Mouse (Mus musculus): ENCODE results near the gene Gm867. TPM values are rescaled to one million over a fixed set of nuclear protein-coding genes. Genes with fewer than 3 reads are reported as not detected.

The Gm867 gene
- polyA plus RNA-seq, 1 experiment from 2014 or later = not detected

DNA sequence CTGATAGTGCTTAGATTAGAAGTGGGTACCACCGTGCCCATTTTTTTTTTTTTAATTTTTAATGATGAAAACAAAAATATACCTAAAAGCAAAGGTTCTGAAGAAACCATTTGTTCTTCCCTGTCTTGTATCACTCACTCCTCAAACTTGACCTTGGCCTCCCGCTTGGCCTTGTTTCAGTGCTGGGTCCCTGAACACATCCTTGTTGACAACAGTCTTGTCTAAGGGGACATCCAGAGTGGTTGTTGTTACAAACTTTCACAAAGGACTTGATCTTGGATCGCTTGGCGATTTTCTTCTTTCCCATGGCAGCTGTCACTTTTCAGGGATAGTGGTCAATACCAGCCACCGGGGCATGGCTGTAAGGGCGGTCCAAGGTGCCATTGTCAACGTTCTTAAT, 4.7 kb upstream of the Gm867 start:
- Histone ChIP-seq H3K27me3 (replicated peaks; ENCODE audit: control insufficient read depth, insufficient read depth, low read length) (no peaks in the 10 kb centered on the region), H3K4me1 (replicated peaks; ENCODE audit: control insufficient read depth, insufficient read depth, low read length) (no peaks in the 10 kb centered on the region), H3K27ac (ENCODE audit: low read depth, low read length) (no peak overlapping the region), H3K4me3 (ENCODE audit: low read depth, low read length) (no peak overlapping the region), H3K4me2 (replicated peaks; ENCODE audit: low read depth) (no peak overlapping the region), H3K9ac (ENCODE audit: low read depth, low read length) (no peak overlapping the region), H3K36me3 (ENCODE audit: control insufficient read depth, insufficient read depth) (no peaks in the 10 kb centered on the region), H3K9me3 (ENCODE audit: control insufficient read depth) (no peaks in the 10 kb centered on the region)
- no peak for TF ChIP-seq CTCF (IDR thresholded peaks at IDR 0.05; ENCODE audit: low read depth)
- WGBS = 96% methylated on average over 7 of the region's 7 CpGs
- ATAC-seq = no peak

DNA sequence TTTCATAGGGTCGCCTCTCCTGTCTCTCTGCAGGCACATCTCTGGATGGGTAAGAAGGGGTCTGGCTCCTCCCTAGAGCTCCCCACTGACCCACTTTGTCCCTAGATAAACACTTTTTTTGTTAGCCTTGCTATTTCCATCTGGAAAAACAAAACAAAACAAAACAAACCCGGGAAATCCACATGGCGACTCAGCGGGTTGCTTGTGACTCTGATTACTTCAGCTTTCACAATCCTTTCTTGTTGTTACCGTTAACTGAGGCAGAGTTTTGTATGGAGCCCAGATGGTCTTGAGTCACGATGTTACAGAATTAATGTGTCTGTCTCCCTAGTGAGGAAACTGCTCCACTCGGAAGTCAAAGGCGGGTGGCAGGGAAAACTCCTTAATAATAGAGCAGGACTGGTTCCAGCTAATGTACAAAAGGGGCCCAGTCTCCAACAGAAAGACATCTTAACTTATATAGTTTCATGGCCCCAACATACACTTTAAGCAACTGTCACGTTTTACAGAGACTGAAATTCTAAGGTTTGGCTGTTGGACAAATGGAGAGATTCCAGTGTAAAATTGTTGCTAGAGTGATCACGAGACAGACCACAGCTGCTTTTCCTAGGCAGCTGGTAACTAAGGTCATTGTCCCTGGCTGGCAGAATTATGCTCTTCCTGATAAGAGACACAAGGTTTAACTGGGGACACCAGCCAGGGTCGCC, 3.7 kb upstream of the Gm867 start:
- Histone ChIP-seq H3K27ac (ENCODE audit: low read depth, low read length) (no peak overlapping the region), H3K9me3 (ENCODE audit: control insufficient read depth) (no peaks in the 10 kb centered on the region), H3K4me1 (replicated peaks; ENCODE audit: control insufficient read depth, insufficient read depth, low read length) (no peaks in the 10 kb centered on the region), H3K36me3 (ENCODE audit: control insufficient read depth, insufficient read depth) (no peaks in the 10 kb centered on the region), H3K9ac (ENCODE audit: low read depth, low read length) (no peak overlapping the region), H3K4me3 (ENCODE audit: low read depth, low read length) (no peak overlapping the region), H3K27me3 (replicated peaks; ENCODE audit: control insufficient read depth, insufficient read depth, low read length) (no peaks in the 10 kb centered on the region), H3K4me2 (replicated peaks; ENCODE audit: low read depth) (0 out of 2 replicates have a peak overlapping the region, but pooled peaks have one; percentile 3)
- no peak for TF ChIP-seq CTCF (IDR thresholded peaks at IDR 0.05; ENCODE audit: low read depth)
- 37% methylated on average over 11 of the region's 11 CpGs for WGBS
- ATAC-seq = no peak

- TF ChIP-seq CTCF (IDR thresholded peaks at IDR 0.05; ENCODE audit: low read depth) = no peak
- H3K4me3 ChIP-seq (ENCODE audit: low read depth, low read length) = no peak within 1 kb of the TSS
- H3K9ac ChIP-seq (ENCODE audit: low read depth, low read length) = no peak within 1 kb of the TSS
- no peaks in the 10 kb centered on the region for H3K9me3 ChIP-seq (ENCODE audit: control insufficient read depth)
- H3K27ac ChIP-seq (ENCODE audit: low read depth, low read length) = no peak within 1 kb of the TSS
- no peaks in the 10 kb centered on the region for H3K4me1 ChIP-seq (replicated peaks; ENCODE audit: control insufficient read depth, insufficient read depth, low read length)
- H3K27me3 ChIP-seq (replicated peaks; ENCODE audit: control insufficient read depth, insufficient read depth, low read length) = no peaks in the 10 kb centered on the region
- 80% methylated on average over 15 of the region's 15 CpGs for WGBS
- H3K36me3 ChIP-seq (ENCODE audit: control insufficient read depth, insufficient read depth) = no peaks in the 10 kb centered on the region
- 0 out of 2 replicates have a peak within 1 kb of the TSS, but pooled peaks have one; percentile 3 for H3K4me2 ChIP-seq (replicated peaks; ENCODE audit: low read depth)
- no peak for ATAC-seq
Observed at GRCm38 (mm10) chr10:75942736-75943477, 2.4 kb upstream of the Gm867 start, which contains the start of gene Vpreb3. Gene Vpreb3 (plus strand): TSS chr10:75943057.

DNA sequence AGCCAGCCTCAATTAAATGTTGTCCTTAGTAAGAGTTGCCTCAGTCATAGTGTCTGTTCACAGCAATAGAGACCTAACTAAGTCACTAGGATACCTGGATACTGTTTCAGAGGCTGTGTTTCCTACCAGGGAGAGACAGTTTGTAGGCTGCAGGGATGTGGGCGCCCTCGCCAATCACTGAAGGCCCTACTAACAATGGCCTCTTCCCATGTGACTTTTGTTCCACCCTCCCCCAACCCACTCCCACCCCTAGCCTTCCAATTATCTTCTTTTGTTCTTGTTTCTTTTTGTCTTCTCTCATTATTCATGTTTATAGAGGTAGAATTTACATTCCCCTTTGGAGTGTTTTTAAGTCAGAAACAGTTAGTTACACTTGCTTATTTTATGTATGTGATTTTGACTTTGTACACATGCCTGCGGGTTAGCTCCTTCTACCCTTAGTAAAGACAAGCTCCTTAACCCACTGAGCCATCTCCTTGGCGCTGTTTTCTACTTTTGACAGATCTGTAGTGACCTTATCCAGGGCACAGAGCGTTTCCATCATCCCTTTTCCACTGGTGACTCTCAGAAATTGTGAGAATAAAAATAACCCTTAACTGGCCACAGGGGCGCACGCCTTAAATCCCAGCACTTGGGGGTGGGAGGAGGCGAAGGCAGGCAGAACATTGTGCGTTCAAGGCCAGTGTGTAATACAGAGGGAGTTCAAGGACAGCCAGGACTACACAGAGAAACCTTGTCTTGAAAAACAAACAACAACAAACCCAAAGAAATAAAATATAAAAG, 761 bp upstream of the Gm867 start:
- H3K4me1 ChIP-seq (replicated peaks; ENCODE audit: control insufficient read depth, insufficient read depth, low read length) = no peaks in the 10 kb centered on the region
- WGBS = 82% methylated on average over 9 of the region's 9 CpGs
- H3K27ac ChIP-seq (ENCODE audit: low read depth, low read length) = no peak overlapping the region
- TF ChIP-seq CTCF (IDR thresholded peaks at IDR 0.05; ENCODE audit: low read depth) = no peak
- H3K36me3 ChIP-seq (ENCODE audit: control insufficient read depth, insufficient read depth) = no peaks in the 10 kb centered on the region
- no peak for ATAC-seq
- no peaks in the 10 kb centered on the region for H3K9me3 ChIP-seq (ENCODE audit: control insufficient read depth)
- no peak overlapping the region for H3K4me3 ChIP-seq (ENCODE audit: low read depth, low read length)
- H3K4me2 ChIP-seq (replicated peaks; ENCODE audit: low read depth) = no peak overlapping the region
- H3K9ac ChIP-seq (ENCODE audit: low read depth, low read length) = no peak overlapping the region
- H3K27me3 ChIP-seq (replicated peaks; ENCODE audit: control insufficient read depth, insufficient read depth, low read length) = no peaks in the 10 kb centered on the region

- no peak for ATAC-seq
- no peak for TF ChIP-seq CTCF (IDR thresholded peaks at IDR 0.05; ENCODE audit: low read depth)
- no peaks in the 10 kb centered on the region for H3K36me3 ChIP-seq (ENCODE audit: control insufficient read depth, insufficient read depth)
- no peak overlapping the region for H3K27ac ChIP-seq (ENCODE audit: low read depth, low read length)
- no peak overlapping the region for H3K4me2 ChIP-seq (replicated peaks; ENCODE audit: low read depth)
- H3K9me3 ChIP-seq (ENCODE audit: control insufficient read depth) = no peaks in the 10 kb centered on the region
- H3K4me3 ChIP-seq (ENCODE audit: low read depth, low read length) = no peak overlapping the region
- no peaks in the 10 kb centered on the region for H3K4me1 ChIP-seq (replicated peaks; ENCODE audit: control insufficient read depth, insufficient read depth, low read length)
- WGBS = 58% methylated on average over 9 of the region's 9 CpGs
- no peak overlapping the region for H3K9ac ChIP-seq (ENCODE audit: low read depth, low read length)
- no peaks in the 10 kb centered on the region for H3K27me3 ChIP-seq (replicated peaks; ENCODE audit: control insufficient read depth, insufficient read depth, low read length)
Observed at GRCm38 (mm10) chr10:75939481-75940234, 814 bp downstream of the Gm867 start.

Data from intestine, postnatal 0 days (tissue).